Mouse (Mus musculus) liver, adult 2 months (tissue): ENCODE results near the gene Gm10320.

ENCODE experiments used
- CTCF ChIP-seq: fragments of 200-500 bp; IDR thresholded peaks from 2 replicates; pipeline ENCODE4 v1.5.1; 2011; ENCODE audit warnings: low read depth, low read length, control low read depth
- POLR2A ChIP-seq: fragments of 200-500 bp; IDR thresholded peaks from 2 replicates; pipeline ENCODE4 v1.6.1; 2011; ENCODE audit warnings: low read length, control low read depth; ENCODE audit not compliant: insufficient read depth; ENCODE audit errors: extremely low read depth

DNA sequence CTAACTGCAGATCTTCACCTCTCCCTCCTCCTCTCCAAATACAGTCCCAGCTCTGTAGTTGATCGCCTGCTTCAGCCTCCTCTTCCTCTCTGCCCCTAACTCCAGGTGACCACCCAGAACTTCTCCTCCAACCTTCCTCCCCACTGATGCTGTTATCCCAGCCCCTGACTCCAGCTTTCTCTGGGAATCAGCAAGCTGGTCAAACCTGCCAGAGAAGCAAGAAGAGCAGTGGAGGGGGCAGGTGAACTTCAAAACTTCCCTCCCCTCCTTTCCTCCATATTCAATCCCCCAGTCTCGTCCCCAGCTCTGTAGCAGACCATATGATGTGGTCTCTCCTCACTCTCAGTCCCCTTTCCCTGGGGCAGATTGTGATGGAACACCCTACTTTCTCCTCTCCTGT is 15.9 kb upstream of the Gm10320 start:
- TF ChIP-seq CTCF = no peak
- no peak for TF ChIP-seq POLR2A
